Mouse (Mus musculus): ENCODE data around the gene Msh5. TPM values are rescaled to one million over a fixed set of nuclear protein-coding genes. Genes with fewer than 3 reads are reported as not detected.
"Not testable (repeated sequence)": the region's sequence is repeated elsewhere in the genome, so short reads cannot be mapped to it uniquely, and the experiment has no call there.

Gene Msh5
- total RNA-seq, 2 experiments from 2014 or later: 2.0 to 3.2 TPM

DNA sequence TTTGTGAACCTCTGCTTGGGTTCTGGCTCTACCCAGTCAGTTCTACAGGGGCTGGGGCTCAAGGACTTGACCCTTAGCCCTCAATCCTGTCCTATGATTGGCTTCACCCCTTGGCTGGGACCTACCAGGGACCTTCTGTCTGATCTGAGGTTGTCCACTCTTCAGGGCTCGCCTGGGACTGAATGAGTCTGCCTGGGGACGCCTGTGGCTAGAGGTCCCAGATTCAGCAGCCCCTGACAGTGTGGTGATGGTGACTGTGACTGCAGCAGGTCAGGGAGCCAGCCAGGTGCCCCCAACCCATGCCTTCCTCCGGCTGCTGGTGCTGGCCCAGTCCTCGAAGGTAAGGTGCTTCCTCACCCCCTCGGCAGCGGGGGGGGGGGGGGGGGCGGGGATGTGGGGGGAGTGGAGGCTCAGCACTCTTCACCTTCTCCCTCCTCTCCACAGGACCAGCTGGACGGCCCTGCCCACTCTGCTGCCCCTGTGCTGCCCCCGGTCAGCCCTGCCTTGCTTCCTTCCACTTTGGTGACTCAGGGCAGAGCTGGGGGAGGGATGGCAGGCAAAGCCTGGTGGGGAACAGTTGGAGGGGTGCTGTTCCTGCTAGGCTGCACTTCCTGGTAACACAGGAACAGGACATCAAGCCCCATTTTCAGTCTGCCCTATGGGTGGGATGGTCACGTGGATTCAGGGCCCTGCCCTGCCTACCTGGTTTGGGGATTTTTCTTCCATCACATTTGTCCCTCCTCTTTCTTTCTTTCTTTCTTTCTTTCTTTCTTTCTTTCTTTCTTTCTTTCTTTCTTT lies 21.7 kb downstream of the Msh5 start:
- intact Hi-C loops (cut with DNase I): no loop called here
- no peak for DNase-seq

DNA sequence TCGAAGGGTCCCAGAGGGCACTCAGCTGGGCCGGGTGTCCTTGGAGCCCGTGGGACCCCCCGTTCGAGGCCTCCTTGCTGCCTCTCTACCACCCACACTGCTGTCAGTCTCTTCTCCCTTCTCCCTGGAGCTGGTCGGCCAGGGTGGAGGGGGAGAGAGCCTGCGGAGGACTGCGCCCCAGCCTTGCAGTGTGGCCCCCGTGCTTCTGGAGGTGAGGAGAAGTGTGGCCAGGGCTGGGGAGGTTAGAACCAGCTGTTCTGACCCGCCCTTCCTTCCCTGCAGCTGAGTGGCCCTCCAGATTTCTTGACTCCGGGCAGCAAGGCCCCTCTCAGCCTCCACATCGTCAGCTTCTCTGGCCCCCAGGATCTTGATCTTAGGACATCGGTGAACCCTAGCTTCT lies 22.3 kb downstream of the Msh5 start:
- DNase-seq: no peak
- intact Hi-C loops (cut with DNase I): no loop called here

DNA sequence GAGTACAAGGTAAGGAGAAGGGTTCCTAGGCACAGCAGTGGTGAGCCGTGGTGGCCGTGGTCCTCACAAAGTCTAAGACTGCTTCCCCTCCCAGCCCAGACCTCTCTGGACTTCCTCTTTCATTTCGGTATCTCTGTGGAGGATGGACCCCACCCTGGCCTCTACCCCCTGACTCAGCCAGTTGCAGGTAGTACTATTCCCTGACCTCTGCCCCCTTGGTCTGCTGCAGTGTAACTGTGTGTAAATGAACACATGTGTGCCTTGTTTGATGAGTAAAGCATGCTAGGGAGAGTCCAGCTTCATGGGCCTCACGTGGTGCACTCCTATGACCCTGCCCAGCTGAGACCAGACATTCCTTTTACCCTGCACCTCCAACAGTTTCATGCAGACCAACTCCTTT lies 22.8 kb downstream of the Msh5 start:
- intact Hi-C loops (cut with DNase I): no loop called here
- no peak for DNase-seq

DNA sequence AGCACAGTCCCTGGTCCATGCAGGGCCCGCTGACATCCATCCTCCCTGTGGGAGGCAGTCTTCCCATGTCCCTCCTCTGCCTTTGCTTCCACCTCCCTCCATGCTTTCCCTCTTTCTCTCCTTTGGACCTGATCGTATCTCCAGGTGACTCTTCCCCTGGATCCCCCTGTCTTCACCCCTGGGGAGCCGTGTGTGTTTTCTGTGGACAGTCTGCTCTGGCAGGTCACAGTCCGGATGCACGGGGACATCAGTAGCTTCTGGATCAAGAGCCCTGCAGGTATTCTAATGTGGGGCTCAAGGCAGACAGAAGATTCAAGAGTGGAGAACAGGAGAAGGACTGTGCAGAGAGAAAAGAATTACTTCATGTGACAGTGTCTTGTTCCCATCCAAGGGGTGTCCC lies 23.3 kb downstream of the Msh5 start:
- no peak for DNase-seq
- intact Hi-C loops (cut with DNase I): no loop called here

DNA sequence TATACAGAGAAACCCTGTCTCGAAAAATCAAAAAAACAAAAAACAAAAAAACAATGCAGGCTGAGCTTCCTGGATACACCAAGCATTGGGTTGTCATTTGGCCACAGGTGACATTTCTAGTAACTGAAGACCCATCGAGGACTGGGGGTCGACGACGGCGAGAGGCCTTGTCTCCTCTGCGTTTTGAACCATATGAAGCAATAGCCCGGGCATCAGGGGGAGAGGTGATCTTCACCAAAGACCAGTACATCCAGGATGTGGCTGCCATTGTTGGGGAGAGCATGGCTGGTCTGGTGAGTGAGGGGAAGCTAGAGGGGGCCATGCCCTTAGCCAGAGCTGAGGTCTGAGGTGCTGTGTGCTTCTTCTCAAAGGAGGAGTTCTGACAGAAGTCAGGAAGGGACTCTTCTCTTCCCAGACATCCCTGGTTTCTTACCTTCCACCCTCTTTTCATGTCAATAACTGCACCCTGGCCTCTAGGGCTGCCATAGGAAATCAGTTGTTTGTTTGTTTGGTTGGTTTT lies 23.9 kb downstream of the Msh5 start:
- no peak for DNase-seq

DNA sequence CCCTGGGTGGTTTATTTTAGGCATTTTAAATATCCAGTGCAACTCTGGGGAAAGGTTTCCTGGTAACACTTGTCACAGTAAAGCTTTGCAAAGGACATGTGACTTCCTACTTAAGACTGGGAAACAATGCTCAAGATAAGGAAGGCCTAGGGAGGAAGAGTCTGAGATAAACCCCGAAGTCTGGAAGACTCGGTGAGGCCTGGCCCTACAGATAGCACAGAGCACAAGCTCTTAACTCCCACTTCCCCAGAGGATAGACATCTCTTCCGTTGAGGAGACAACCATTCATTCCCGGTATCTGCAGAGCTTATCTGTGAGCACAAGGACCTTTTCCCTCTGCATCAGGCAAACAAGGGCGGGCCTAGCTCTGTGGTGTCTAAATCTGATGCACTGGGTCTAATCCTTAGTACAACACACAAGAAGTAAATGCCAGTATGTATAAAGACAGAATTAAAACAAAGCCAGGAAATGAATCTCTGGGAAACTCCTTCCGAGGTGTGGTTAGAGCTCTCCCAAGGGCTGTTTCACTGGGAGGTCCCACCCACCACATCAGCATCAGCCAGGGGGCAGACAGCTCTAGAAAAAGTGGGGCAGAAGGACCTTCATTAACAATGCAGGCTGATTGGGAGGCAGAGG lies 24.6 kb downstream of the Msh5 start:
- no peak for DNase-seq
- intact Hi-C loops (cut with DNase I): loop anchor here (1.0 kb wide), 1 partner anchor 37 kb away; the partner anchor contains the start of gene Ddah2

More for the DNA sequence above, 23.9 kb downstream of the Msh5 start:
- intact Hi-C loops (cut with DNase I): no loop called here

DNA sequence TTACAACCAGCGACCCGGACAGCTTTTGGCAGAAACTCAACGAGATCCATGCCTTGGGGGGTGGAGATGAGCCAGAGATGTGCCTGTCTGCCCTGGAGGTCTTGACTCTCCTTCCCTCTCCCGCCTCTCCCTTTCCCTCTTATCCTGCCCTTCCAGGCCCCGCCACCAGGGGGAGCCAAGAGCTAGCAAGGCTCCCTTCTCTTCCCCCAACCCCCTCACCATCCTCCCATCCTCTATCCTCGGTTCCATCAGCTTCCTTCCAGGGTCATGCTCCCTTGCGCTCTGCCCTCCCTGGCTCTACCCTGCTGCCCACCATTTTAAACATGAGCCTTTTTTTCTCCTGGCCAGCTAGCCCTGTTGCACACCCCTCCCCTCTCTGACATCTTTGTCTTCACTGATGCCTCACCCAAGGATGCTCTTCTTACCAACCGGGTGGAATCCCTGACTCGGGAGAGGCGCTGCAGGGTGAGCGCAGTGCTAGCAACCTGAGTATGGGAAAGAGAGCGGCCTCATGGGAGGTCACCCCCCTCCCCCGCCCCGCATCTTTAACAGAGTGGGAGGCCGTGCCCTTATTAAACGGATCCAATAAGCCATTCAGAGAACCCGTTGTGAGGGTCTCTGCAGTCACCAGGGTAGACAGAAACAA lies 25.3 kb downstream of the Msh5 start:
- intact Hi-C loops (cut with DNase I): loop anchor here (1.0 kb wide), 1 partner anchor 38 kb away; the partner anchor contains the start of gene Ddah2
- peak; percentile 95 for DNase-seq

DNA sequence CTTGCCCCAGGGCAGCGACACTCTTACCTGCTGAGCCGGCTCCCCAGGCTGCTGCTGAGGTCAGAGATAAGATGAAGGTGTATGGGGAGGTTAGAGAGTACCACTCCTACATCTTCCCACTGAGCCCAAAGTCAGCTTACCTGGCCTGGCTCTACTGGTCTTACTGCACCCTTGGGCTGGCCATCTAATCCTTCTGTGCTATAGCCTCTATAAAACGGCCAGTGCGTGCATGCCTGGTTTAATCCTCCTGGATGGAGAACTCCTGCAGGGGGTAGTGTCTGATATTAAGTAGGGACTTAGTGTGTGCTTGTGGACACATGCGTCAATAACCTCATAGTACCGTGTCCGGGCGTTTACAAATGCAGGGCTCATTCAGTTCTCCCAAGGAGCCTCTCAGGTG lies 26.0 kb downstream of the Msh5 start:
- intact Hi-C loops (cut with DNase I): no loop called here
- DNase-seq: no peak

DNA sequence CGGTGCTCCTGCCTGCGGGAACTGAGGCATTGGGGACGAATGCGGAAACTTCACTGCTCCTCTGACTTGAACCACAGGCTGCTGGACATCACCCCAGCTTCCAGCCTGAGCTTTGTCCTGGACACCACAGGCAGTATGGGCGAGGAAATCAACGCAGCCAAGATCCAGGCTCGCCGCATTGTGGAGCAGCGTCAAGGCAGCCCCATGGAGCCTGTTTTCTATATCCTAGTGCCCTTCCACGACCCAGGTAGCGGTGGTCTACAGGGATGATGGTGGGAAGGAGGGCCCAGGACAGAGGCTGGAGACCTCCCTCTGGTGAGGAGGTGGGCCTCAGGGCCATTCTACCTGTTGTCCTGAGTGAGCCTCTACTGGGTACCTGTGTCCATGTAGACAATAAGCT lies 26.7 kb downstream of the Msh5 start:
- intact Hi-C loops (cut with DNase I): no loop called here
- no peak for DNase-seq

DNA sequence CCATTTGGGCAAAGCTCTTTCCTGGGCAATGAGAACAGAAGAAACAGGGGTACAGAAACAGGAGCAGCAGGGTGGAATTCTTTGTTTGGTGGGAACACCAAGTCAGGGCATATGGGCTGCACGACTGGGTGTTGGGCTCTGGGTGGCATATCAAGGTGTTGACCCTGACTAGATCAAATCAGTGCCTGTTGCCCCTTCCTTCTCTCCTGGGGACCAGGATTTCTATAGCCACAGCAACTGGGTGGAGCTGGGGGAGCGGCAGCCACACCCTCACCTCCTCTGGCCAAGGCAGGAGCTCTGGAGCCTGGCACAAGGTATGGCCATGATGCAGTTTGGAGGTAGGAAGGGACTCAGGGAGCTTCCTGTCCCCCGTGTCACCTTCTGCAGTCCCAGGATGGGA lies 28.4 kb downstream of the Msh5 start:
- intact Hi-C loops (cut with DNase I): no loop called here
- no peak for DNase-seq

DNA sequence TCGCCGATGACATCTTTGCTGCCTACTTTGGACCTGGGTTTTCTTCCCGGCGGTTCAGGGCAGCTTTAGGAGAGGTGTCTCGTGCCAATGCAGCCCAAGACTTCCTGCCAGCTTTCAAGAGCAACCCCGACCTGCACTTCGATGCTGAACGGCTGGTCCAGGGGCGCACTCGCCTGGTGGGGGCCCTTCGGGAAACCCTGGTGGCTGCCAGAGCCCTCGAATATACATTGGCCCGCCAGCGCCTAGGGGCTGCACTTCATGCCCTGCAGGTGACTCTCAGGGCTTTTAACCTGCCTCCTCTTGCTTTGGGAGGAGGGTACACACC lies 28.9 kb downstream of the Msh5 start:
- DNase-seq: no peak
- intact Hi-C loops (cut with DNase I): no loop called here

DNA sequence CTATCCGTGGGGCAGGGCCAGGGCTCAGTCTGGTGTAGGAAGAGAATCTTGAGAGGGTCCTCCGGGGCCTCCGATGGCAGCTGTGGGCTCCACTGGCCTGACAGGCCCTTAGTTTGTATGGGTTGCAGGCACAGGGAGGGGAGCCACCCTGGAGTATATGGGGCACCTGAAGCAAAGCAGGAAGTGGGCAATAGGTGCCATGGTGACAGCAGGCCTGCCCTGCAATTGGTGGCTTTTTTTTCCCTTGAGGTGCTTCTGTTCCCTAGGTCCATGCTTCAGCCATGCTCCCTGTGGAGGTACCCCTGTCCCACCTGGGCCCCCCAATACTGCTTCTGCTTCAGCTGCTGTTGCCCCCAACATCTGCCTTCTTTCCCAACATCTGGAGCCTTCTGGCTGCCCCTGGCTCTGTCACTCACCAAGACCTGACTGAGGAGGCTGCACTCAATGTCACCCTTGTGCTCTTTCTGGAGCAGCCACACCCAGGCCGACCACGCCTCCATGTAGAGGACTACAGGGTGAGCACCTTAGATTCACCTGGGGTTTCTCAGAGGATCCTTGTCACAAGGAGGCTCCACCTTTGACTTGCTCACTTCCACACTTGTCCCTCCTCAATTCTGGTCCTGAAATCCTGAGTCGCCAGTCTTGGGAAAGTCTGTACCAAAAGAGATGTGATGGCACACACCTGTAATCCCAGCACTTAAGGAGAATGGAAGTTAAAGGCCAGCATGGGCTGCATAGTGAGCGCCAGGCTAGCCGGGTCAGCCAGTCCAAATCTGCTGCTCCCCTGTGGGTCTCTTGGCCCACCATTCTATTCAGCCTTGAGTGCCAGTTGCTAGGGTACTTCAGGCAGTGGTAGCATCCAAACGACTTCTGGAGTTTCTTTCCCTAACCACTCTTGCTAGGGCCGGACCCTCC lies 29.5 kb downstream of the Msh5 start:
- intact Hi-C loops (cut with DNase I): no loop called here

DNA sequence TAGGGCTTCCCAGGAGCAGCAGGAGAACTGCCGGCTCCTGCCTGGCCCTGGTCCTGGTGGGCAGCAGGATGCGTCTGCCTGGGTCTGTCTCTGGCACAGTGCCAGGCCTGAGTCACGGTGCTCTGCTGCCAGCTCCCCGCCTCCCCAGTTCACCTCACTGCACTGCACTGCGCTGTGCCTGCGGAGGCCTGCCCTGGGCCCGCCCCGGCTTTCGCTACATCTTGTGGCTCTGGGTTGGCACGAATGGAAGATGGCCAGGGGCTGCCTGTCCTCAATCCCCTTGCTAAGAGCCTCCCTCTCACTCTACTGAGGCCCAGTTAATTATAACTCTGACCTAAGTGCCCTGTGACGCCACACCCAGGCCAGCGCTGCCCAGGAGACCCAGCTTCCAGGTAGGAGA lies 30.2 kb downstream of the Msh5 start, which contains the start of gene Vwa7:
TSS of gene Vwa7 (plus strand) at position 204 of the 400 bp plus-strand sequence.
- intact Hi-C loops (cut with DNase I): no loop called here
- DNase-seq: peak; percentile 92

More for the DNA sequence above, 29.5 kb downstream of the Msh5 start:
- no peak for DNase-seq

DNA sequence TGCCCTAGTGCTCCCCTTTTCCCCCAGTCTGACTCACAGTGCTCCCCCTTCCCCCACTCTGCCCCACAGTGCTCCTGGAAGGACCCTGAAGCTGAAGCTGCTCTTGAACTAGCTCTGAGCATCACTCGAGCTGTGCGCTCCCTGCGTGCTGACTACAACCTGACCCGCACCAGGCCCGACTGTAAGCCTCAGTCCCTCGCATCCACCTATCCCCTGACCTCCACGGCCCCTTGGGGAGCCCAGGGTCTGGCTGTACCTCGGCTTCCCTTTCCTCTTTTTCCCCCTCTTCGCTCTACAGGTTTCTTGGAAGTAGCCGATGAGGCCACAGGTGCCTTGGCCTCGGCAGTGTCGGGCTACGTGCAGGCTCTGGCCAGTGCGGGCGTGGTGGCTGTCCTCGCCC lies 31.2 kb downstream of the Msh5 start:
- intact Hi-C loops (cut with DNase I): no loop called here
- DNase-seq: no peak

DNA sequence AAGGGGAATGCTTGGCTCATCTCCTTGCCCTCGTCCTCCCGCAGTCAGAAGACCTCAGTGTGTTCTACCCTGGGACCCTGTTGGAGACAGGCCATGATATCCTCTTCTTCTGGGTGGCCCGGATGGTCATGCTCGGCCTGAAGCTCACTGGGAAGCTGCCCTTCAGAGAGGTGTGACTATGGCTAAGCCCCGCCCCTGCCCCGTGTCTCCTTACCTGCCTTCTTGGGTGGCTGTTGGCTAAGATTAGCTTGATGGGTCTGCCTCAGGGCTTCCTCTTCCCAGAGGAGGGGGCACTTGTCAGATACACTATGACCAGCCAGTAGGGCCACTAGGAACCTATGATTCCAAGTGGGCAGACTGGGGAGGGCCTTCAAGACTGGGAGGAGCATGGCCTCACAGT lies 33.3 kb downstream of the Msh5 start:
- intact Hi-C loops (cut with DNase I): loop anchor here (5.0 kb wide), 1 partner anchor 99 kb away; no protein-coding TSS in a partner anchor

DNA sequence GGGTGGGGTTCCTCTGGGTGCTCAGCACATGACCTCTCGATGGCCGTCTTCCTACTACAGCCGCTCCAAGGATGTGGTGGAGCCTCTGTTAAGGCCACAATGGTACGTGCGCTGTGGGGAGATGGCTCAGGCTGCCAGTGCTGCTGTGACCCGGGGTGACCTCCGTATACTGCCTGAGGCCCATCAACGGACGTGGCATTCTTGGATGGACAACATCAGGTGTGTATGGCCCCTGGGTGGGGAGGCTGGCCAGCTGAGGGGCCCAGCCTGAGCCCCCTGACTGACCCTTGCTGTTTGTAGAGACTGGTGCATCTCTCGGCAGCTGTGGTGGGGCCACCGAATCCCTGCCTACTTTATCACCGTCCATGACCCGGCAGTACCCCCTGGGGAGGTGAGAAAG lies 34.1 kb downstream of the Msh5 start:
- intact Hi-C loops (cut with DNase I): loop anchor here (5.0 kb wide), 1 partner anchor 100 kb away; no protein-coding TSS in a partner anchor
- no peak for DNase-seq

More for the DNA sequence above, 33.3 kb downstream of the Msh5 start:
- DNase-seq: no peak

DNA sequence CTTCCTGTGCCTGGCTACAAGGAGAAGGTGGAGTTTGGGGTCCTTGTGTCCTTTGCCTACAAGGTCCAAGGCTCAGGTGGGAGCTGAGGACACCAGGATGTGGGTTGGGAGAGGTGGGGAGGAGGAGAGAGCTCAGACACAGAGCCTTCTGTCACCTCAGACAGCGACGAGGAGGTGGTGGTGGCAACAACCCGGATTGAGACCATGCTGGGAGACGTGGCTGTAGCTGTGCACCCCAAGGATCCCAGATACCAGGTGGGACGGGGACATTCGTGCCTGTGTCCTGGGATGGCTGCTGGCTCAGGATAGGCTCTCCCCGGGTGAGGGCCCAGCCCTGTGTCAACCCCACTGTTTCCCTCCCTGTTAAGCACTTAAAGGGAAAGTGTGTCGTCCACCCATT lies 35.1 kb downstream of the Msh5 start:
- no peak for DNase-seq
- intact Hi-C loops (cut with DNase I): loop anchor here (5.0 kb wide), 1 partner anchor 101 kb away; no protein-coding TSS in a partner anchor

DNA sequence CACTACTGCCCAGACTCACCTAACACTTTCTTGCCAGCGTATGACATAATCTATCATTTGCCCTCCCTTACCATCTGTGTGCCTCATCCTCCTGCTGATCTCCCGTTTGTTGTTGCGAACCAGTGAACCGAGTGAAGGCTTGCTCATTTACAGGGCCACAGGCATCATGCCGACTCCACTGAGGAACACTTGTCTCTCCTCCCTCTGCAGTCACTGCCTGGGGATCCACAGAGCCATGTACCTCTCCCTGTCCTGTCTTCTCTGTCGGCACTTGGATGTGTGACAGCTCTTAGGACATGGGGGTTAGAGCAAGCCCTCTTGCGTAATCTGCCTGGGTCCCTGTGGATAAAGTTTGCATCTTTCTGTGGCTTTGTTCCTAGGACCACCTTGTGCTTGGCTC lies 37.0 kb downstream of the Msh5 start:
- intact Hi-C loops (cut with DNase I): no loop called here
- no peak for DNase-seq

DNA sequence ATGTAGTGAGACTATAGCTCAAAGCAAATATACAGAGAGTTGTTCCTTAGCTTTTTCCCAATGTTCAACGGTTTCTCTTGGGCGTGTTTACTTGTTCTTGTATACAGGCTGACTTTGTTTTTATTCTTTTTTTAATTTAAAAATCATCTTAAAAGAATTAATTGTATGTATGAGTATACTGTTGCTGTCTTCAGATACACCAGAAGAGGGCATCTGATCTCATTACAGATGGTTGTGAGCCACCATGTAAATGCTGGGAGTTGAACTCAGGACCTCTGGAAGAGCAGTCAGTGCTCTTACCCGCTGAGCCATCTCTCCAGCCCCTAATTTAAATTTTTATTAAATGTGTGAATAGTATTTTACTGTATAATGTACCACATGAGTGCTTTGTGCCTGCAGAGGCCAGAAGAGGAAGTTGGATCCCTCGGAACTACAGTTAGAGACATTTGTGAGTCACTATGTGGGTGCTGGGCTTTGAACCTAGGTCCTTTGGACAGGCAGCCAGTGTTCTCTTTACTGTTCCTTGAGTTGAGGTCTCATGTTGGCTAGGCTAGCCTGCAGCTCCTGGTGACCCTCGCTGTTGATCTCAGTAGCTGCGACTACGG lies 39.1 kb downstream of the Msh5 start:
- intact Hi-C loops (cut with DNase I): no loop called here
- no peak for DNase-seq

DNA sequence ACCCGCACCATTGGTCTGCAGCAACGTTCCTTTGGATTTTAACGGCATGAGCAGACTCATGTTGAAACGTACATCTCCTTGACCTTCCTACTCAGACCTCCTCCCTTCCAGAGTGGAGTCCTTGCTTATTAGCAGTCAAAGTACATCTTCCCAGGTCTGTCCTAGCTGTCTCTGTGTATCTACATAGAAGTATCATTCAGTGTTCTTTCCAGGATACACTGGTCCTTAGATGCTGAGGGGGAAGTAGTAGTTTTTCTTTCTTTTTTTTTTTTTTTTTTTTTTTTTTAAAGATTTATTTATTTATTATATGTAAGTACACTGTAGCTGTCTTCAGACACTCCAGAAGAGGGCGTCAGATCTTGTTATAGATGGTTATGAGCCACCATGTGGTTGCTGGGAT lies 40.6 kb downstream of the Msh5 start:
- DNase-seq; intact Hi-C loops (cut with DNase I): not testable (repeated sequence)

All from left cerebral cortex, postnatal 4 days (tissue).